In the genomic region with DNA sequence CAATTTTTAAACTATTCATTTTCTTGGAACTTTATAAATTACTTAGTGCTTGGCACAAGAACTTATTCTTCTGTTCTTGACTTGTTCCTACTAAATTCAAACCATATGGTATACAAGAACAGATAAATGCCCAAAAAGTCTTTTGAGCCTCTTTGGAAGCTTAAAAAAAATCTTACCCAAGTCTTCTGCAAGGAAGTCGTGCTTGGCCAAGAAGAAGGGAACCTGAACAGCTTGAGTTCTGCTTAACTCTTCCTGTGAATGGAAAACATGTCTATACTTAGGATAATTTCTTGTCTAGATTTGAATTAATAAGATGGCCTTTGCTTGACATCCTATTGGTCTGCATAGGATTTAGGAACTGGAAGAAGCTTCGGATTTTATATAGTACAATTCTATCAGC, we compare ENCODE assay signal across 19 mouse cellular contexts.
DNase-seq lines count a peak whose midpoint lies in the region; ATAC-seq lines count a peak whose summit lies in the region.
"Had no signal": no experiment of that assay in that cellular context is flagged by ENCODE, and none has a peak within 500 bp of the region (broad histone marks: within the 10 kb centered on the region; RNA-seq: fewer than 3 reads in every experiment).

No protein-coding gene starts in this region.

- no peak for ATAC-seq in CD4-positive, CD25-positive, alpha-beta regulatory T cell, adult 4 months
- ATAC-seq: activated CD4-positive, CD25-positive, alpha-beta regulatory T cell, adult 4 months; forebrain, embryonic 15.5 days; hindbrain, embryonic 16.5 days had no signal

- peak; percentile 30 to 44 for DNase-seq in frontal cortex, adult 2 months (ENCODE audit: extremely low spot score in 1 of 2, low spot score in 1 of 2)
- DNase-seq in frontal cortex, postnatal 10 days (ENCODE audit: low spot score in 2 of 2), result no peak
- DNase-seq in layer of hippocampus, adult 9-11 months, result peak; percentile 60
- no peak for DNase-seq in layer of hippocampus, postnatal 25 days (ENCODE audit: extremely low spot score in 1 of 2, low spot score in 1 of 2)
- DNase-seq in right cerebral cortex, adult 18-20 months, result peak; percentile 24
- DNase-seq in right cerebral cortex, postnatal 36 days (ENCODE audit: low spot score in 2 of 2), result no peak
- peak; percentile 83 for DNase-seq in telencephalon, adult 2 months (ENCODE audit: low read depth, low spot score)
- DNase-seq: adrenal gland, adult 8-10 months; adrenal gland, postnatal 25 days; cerebellum, adult 18-20 months; cerebellum, adult 9-10 months; cerebellum, postnatal 14 days; gastrocnemius, adult 2 months; gastrocnemius, postnatal 14 days; heart, adult 11 months had no signal

Comparison
In these comparisons a context has a peak if more than half of its experiments do, and no peak if none do; other contexts are left out.
1. DNase-seq: peak in frontal cortex, adult 2 months (2 of 2), layer of hippocampus, adult 9-11 months (single experiment), right cerebral cortex, adult 18-20 months (single experiment) and telencephalon, adult 2 months (single experiment); none in frontal cortex, postnatal 10 days (0 of 2), layer of hippocampus, postnatal 25 days (0 of 2) and right cerebral cortex, postnatal 36 days (0 of 2).